Mouse (Mus musculus): Measurements from ENCODE around the gene Tlcd1. TPM values are rescaled to one million over a fixed set of nuclear protein-coding genes. Genes with fewer than 3 reads are reported as not detected.
A peak's percentile ranks its signal among the peaks of the same experiment; 100 is the strongest.

The Tlcd1 gene
- polyA plus RNA-seq, 1 experiment, result 17.4 TPM

- Histone ChIP-seq H3ac (ENCODE audit: control insufficient read depth, insufficient read length) (peak overlapping the region; percentile 14), H3K27me3 (ENCODE audit: control insufficient read depth, insufficient read depth, insufficient read length) (no peaks in the 10 kb centered on the region), H3K36me3 (ENCODE audit: control insufficient read depth, insufficient read depth) (peaks cover 32% of the 10 kb centered on the region), H3K4me2 (ENCODE audit: low read depth) (peak overlapping the region; percentile 95), H3K4me3 (peak overlapping the region; percentile 62), H3K79me2 (ENCODE audit: control insufficient read depth, insufficient read depth) (peaks cover 33% of the 10 kb centered on the region)
- TF ChIP-seq REST (IDR thresholded peaks at IDR 0.05; ENCODE audit: insufficient read depth, insufficient read length), result no peak
- no peak for TF ChIP-seq USF1 (IDR thresholded peaks at IDR 0.05; ENCODE audit: low read depth)
- TF ChIP-seq POLR2AphosphoS2 (IDR thresholded peaks at IDR 0.05; ENCODE audit: insufficient read length, low read depth), result no peak
Measured at GRCm38 (mm10) chr11:78179438-78179999, 3.0 kb downstream of the Tlcd1 start.

GRCm38 (mm10) chr11:78180081-78180761, 3.7 kb downstream of the Tlcd1 start:
- Histone ChIP-seq H3K36me3 (ENCODE audit: control insufficient read depth, insufficient read depth) (peaks cover 32% of the 10 kb centered on the region), H3ac (ENCODE audit: control insufficient read depth, insufficient read length) (no peak overlapping the region), H3K27me3 (ENCODE audit: control insufficient read depth, insufficient read depth, insufficient read length) (no peaks in the 10 kb centered on the region), H3K4me3 (no peak overlapping the region), H3K4me2 (ENCODE audit: low read depth) (peak overlapping the region; percentile 95), H3K79me2 (ENCODE audit: control insufficient read depth, insufficient read depth) (peaks cover 33% of the 10 kb centered on the region)
- TF ChIP-seq POLR2AphosphoS2 (IDR thresholded peaks at IDR 0.05; ENCODE audit: insufficient read length, low read depth) (peak; percentile 40), MYOD1 (IDR thresholded peaks at IDR 0.05; ENCODE audit: control insufficient read depth in 1 of 3, insufficient read length in 2 of 3, low read depth in 2 of 3) (no peak)

- H3K79me2 ChIP-seq (ENCODE audit: control insufficient read depth, insufficient read depth), result peaks cover 33% of the 10 kb centered on the region
- peak overlapping the region; percentile 91 for H3K4me3 ChIP-seq
- TF ChIP-seq USF1 (IDR thresholded peaks at IDR 0.05; ENCODE audit: low read depth) (no peak), MYOD1 (IDR thresholded peaks at IDR 0.05; ENCODE audit: control insufficient read depth in 1 of 3, insufficient read length in 2 of 3, low read depth in 2 of 3) (no peak), POLR2A (IDR thresholded peaks at IDR 0.05; ENCODE audit: insufficient read length, low read depth) (peak; percentile 11), REST (IDR thresholded peaks at IDR 0.05; ENCODE audit: insufficient read depth, insufficient read length) (no peak), SRF (IDR thresholded peaks at IDR 0.05; ENCODE audit: control insufficient read depth, insufficient read length, low read depth) (no peak), TCF12 (IDR thresholded peaks at IDR 0.05; ENCODE audit: insufficient read depth, poor library complexity, severe bottlenecking) (no peak), POLR2AphosphoS2 (IDR thresholded peaks at IDR 0.05; ENCODE audit: insufficient read length, low read depth) (peak; percentile 22), MYOG (IDR thresholded peaks at IDR 0.05; ENCODE audit: control insufficient read depth in 1 of 3, insufficient read depth in 1 of 3, insufficient read length in 2 of 3, low read depth in 2 of 3) (no peak)
Measured at GRCm38 (mm10) chr11:78181830-78182357, 5.4 kb downstream of the Tlcd1 start.

GRCm38 (mm10) chr11:78182450-78182849, 5.9 kb downstream of the Tlcd1 start:
- Histone ChIP-seq H3ac (ENCODE audit: control insufficient read depth, insufficient read length) (peak overlapping the region; percentile 67), H3K79me2 (ENCODE audit: control insufficient read depth, insufficient read depth) (peaks cover 33% of the 10 kb centered on the region), H3K4me2 (ENCODE audit: low read depth) (peak overlapping the region; percentile 95), H3K27me3 (ENCODE audit: control insufficient read depth, insufficient read depth, insufficient read length) (no peaks in the 10 kb centered on the region), H3K36me3 (ENCODE audit: control insufficient read depth, insufficient read depth) (peaks cover 32% of the 10 kb centered on the region), H3K4me3 (peak overlapping the region; percentile 91)
- TF ChIP-seq TCF3 (IDR thresholded peaks at IDR 0.05; ENCODE audit: insufficient read length, low read depth) (no peak), MYOG (IDR thresholded peaks at IDR 0.05; ENCODE audit: control insufficient read depth in 1 of 3, insufficient read depth in 1 of 3, insufficient read length in 2 of 3, low read depth in 2 of 3) (no peak), E2F4 (IDR thresholded peaks at IDR 0.05; ENCODE audit: insufficient read depth) (no peak), MYOD1 (IDR thresholded peaks at IDR 0.05; ENCODE audit: control insufficient read depth in 1 of 3, insufficient read length in 2 of 3, low read depth in 2 of 3) (no peak), REST (IDR thresholded peaks at IDR 0.05; ENCODE audit: insufficient read depth, insufficient read length) (no peak), POLR2A (IDR thresholded peaks at IDR 0.05; ENCODE audit: insufficient read length, low read depth) (no peak), POLR2AphosphoS2 (IDR thresholded peaks at IDR 0.05; ENCODE audit: insufficient read length, low read depth) (no peak), MAX (IDR thresholded peaks at IDR 0.05; ENCODE audit: low read depth) (no peak), CEBPB (IDR thresholded peaks at IDR 0.05; ENCODE audit: insufficient read depth, poor library complexity, severe bottlenecking) (no peak), TCF12 (IDR thresholded peaks at IDR 0.05; ENCODE audit: insufficient read depth, poor library complexity, severe bottlenecking) (no peak), USF1 (IDR thresholded peaks at IDR 0.05; ENCODE audit: low read depth) (no peak)

More at GRCm38 (mm10) chr11:78181830-78182357, 5.4 kb downstream of the Tlcd1 start:
- no peaks in the 10 kb centered on the region for H3K27me3 ChIP-seq (ENCODE audit: control insufficient read depth, insufficient read depth, insufficient read length)
- H3ac ChIP-seq (ENCODE audit: control insufficient read depth, insufficient read length), result no peak overlapping the region
- H3K36me3 ChIP-seq (ENCODE audit: control insufficient read depth, insufficient read depth), result peaks cover 32% of the 10 kb centered on the region
- peak overlapping the region; percentile 95 for H3K4me2 ChIP-seq (ENCODE audit: low read depth)
